Mouse (Mus musculus): ENCODE results near the gene Sp9. TPM values are rescaled to one million over a fixed set of nuclear protein-coding genes. Genes with fewer than 3 reads are reported as not detected.

Gene Sp9
- polyA plus RNA-seq, 1 experiment = 0.07 TPM

DNA sequence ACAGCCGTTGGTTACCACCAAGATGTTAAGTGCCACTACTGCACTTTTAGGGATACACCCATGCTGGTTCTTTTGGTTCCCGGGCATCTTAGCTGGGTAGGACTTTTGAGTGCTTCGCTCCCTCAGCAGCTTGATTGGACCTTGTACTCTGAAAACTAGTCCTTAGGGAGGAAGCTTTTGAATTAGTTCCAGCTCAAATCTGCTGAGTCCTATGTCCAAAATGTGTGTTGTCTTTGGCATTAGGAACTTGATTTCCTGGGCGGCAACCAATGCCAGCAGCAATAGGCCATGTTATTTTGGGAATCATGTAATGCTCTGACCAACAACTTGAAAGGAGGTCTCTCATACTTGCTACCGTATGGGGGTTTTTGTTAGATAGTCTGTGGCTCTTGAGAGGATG is 54.1 kb downstream of the Sp9 start:
- no peak for DNase-seq
- TF ChIP-seq CTCF (IDR thresholded peaks at IDR 0.05; ENCODE audit: borderline replicate concordance, insufficient read depth, low read depth, low read length) (no peak), POLR2A (IDR thresholded peaks at IDR 0.05; ENCODE audit: borderline replicate concordance, insufficient read depth, low read length) (no peak)
- 57% methylated on average over 5 of the region's 5 CpGs for WGBS
- no peak overlapping the region for H3K4me3 ChIP-seq (replicated peaks; ENCODE audit: insufficient read depth, low read depth, low read length)
- no peak overlapping the region for H3K27ac ChIP-seq (ENCODE audit: insufficient read depth, low read length)
- no peaks in the 10 kb centered on the region for H3K27me3 ChIP-seq (ENCODE audit: control insufficient read depth, insufficient read depth, low read length)
- H3K4me1 ChIP-seq (ENCODE audit: control insufficient read depth, insufficient read depth, low read length) = peaks cover 2% of the 10 kb centered on the region; the same call in 1 of the 2 replicates

Other genes starting within 250 kb of the Sp9 start
- gene Ola1, start 53.0 kb upstream of the Sp9 start, polyA plus RNA-seq (2012; rRNA removed) = 59.7 and 61.3 TPM in 2 replicates
- 31.3 and 31.7 TPM in 2 replicates for gene Scrn3, start 40.7 kb downstream of the Sp9 start, polyA plus RNA-seq (2012; rRNA removed)
- 29.2 TPM in 2 replicates for gene Cir1, start 40.8 kb downstream of the Sp9 start, polyA plus RNA-seq (2012; rRNA removed)
- gene Gpr155, start 114.6 kb downstream of the Sp9 start, polyA plus RNA-seq (2012; rRNA removed) = 19.4 and 20.0 TPM in 2 replicates